Mouse (Mus musculus): ENCODE data around the gene Ccdc171.
"Not testable (repeated sequence)": the region's sequence is repeated elsewhere in the genome, so short reads cannot be mapped to it uniquely, and the experiment has no call there.

The Ccdc171 gene

DNA sequence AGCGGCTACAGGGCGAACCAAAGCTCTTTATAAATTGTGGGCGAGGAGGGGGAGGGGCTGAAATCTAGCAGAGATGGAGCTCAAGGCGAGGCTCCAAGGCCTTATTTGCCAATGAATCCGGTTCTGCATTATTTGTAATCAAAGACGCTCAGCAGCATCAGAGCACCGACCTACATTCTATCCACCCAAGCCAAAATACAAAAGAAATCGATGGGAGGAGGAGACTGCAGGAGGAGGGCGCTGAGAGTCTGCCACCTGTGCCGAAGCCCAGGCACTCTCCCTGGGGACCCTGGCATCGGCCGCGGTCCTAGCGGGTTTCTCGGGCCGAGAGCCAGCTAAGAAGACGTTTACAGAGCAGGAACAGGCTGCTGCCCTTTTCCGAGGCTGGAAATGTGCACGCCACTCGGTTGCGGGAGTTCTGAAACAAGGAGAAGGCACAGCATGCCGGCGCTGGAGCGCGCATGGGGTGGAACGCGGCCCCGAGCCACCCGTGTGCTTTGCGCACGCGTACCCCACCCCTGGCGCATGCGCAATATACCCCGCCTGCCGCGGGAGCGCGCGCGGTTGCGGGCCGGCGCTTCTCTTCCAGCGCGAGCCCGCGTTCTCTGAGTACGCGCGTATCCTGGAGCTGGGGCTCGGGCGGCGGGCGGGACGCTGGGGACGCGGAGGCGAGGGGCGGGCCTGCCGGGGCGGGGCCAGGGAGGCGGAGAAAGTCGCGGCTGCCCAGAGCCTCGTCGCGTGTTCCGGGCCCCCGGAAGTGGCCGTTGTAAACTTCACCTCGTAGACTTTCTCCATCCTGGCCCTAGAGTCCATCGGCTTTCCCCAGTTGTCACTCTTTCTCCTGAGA is at the start of gene Ccdc171:
TSS of gene Ccdc171 (plus strand) at position 703 of the 847 bp plus-strand sequence.
- peak; percentile 94 for DNase-seq (ENCODE audit: low spot score)

DNA sequence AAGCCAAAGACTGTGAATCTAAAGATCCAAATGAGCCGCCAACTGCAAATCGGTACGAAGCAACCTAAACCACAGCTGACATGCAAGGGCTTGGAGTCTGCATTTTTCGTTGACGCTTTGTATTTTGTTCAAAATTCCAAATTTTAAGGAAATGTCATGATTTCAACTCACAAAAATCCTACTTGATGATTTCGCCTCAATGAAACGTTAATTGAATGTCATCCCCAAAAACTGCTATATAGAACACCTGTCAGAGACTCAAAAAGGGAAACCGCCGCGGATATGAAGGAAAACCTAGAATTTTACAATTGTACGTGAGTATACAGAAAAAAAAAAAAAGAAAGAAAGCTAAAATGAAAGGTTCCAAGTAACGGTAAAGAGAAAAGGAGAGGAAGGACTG is 40.1 kb upstream of the Ccdc171 start:
- no peak for DNase-seq (ENCODE audit: low spot score)

DNA sequence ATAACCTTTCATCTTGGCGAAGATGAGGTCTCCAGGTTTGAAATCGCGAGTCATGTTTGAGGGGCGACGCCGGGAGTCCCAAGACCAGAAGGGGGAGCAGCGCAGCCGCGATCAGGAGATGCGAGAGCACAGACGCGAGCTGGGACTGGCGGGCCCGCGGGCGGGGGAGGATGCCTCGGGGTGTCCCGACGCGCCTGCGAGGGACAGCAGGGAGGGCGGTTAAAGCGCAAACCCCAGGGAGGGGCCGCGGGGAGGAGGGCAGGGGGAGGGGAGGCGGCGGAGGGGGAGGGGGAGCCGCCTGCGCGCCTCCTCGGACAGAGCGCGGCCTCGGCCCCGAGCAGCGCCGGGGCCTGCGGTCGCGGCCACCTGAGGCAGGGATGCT is 39.6 kb upstream of the Ccdc171 start:
- DNase-seq (ENCODE audit: low spot score) = peak; percentile 89

DNA sequence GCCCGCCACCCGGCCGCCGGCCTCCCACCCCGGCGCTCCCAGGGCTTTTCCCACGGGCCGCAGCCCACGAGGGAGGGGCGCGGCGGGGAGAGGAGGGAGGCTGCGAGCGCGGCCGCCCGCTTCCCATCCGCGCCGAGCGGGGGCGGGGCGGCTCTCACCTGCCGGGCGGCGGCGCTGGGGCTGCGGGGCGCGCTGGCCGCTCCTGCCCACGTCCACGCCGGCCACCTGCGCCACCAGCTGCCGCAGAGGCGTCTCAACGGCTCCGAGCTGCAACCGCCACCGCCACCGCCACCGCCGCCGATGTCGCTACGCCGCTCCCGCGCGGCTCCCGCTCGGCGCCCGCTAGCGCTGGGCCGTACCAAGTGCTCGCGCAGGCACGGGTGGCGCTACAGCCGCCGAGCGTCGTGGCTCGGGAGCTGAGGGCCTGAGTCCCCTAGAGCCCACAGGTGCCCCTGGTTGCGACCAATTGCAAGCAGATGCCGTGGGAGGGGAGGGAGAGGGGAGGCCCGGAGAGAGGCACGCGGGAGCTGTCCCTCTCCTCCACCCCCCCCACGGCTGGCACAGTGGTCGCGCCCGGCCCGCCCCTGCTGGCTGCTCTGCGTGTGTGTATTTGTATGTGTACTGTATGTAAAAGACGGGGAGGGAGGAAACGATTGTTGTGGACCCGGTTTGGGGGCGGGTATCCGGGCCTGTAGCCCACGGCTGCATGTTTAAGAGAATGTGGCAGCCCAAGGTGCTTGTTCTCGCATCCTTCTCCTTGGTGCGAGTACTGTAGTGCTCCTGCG is 39.0 kb upstream of the Ccdc171 start, which contains the start of gene Psip1:
TSS of gene Psip1 (minus strand) at position 343 of the 785 bp plus-strand sequence.
- peak; percentile 90 for DNase-seq (ENCODE audit: low spot score)

DNA sequence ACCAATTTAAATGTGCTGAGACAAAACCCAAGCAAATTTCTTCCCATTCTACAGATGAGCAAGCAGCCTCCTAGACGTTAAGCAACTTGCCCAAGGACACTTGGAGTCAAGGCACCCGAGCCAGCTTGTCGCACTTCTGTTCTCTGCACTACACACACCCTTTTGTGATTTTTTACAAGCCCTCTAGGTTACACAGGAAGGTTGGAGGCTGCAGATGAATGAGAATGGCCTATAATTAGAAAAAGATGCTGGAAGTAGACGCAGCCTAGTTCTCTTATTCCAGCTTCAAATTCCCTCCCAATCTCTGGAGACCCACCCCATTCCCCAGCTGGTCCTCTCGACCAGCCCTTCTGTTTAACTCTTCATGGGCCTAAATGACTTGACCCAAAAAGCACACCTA is 36.2 kb upstream of the Ccdc171 start:
- no peak for DNase-seq (ENCODE audit: low spot score)

DNA sequence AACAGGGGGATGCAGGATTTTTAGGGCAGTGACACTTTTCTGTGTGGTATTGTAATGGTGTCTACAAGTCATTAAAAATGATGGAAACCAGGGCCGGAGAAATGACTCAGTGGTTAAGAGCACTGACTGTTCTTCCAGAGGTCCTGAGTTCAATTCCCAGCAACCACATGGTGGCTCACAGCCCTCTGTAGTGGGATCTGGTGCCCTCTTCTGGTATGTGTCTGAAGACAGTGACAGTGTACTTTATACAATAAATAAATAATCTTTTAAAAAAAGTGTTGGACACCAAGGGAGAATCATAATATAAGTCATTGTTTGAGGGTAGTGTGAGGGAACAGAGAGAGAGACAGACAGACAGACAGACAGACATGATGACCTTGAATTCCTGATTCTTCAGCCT is 32.2 kb upstream of the Ccdc171 start:
- DNase-seq (ENCODE audit: low spot score) = no peak

DNA sequence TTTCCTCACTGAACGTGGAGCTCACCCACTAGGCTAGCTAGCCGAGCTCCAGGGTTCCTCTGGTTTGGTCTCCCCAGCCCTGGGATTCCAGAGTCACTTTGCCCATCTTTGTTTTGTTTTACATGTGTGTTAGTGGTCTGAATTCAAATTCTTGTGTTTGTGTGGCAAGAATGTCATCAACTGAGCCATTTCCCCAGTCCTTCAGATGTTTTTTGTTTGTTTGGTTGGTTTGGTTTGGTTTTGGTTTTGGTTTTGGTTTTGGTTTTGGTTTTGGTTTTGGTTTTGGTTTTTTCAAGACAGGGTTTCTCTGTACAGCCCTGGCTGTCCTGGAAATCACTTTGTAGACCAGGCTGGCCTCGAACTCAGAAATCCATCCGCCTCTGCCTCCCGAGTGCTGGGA is 28.3 kb upstream of the Ccdc171 start:
- DNase-seq (ENCODE audit: low spot score) = not testable (repeated sequence)

DNA sequence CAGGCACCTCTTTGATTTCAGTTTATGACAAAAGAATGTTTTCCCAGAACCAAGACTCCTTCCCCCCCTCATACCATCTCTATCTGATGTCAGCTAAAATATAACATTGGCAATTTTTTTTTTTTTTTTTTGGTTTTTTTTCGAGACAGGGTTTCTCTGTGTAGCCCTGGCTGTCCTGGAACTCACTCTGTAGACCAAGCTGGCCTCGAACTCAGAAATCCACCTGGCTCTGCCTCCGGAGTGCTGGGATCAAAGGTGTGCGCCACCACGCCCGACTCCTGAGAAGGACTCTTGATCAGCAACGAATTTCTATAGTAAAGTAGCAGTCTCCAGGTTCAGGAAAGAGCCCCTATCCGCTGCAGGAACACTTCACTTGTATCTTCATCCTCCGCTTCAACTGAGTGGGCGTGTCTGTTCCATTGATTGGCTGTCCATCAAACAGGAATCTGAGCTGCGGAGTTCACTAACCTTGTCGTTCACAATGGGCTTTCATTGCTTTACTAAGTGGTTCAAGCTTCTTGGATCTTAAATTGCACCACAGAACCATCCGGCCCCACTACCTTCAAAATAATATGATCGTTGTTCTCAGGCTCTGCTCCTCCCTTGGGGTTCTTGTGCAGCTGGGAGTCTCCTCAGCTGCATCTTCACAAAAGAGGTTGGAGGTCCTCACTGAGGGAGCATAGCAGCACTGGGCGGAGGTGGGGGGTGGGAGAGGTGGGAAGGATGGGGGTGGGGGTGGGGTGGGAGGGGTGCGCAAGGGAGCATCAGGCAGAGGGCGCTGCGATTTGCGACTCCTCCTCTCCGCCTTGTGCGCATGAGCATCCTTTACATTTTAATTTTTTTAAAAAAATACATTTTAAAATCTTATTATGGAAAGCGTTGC is 24.9 kb upstream of the Ccdc171 start:
- peak; percentile 25 for DNase-seq (ENCODE audit: low spot score)

DNA sequence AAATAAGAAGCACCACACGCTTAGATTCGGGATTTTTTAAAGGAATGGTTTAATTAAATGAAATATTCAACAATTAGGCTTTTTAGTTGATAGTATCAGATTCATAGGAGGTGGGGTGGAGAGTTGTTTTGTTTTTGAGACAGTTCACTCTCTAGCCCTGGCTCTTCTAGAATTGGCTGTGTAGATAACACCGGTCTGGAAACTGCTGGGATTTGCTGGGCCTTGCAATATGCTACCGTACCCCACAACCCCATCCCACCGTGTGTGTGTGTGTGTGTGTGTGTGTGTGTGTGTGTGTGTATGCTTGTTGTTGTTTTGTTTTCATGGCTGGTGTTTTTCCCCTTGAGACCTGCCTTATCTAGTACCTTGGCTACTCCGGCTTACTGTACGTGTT is 24.3 kb upstream of the Ccdc171 start:
- DNase-seq (ENCODE audit: low spot score) = no peak

DNA sequence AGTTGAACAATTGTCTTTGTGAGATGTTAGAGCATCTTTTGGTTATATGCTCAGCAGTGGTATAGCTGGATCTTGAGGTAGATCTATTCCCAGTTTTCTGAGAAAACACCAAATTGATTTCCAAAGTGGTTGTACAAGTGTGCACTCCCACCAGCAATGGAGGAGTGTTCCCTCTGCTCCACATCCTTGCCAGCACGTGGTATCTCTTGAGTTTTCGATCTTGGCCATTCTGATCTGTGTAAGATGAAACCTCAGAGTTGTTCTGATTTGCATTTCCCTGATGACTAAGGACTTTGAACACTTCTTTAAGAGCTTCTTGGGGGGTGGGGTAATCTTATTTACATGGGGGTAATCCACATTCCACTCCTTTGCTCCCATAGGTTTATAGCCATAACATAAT is 15.7 kb upstream of the Ccdc171 start:
- no peak for DNase-seq (ENCODE audit: low spot score)

DNA sequence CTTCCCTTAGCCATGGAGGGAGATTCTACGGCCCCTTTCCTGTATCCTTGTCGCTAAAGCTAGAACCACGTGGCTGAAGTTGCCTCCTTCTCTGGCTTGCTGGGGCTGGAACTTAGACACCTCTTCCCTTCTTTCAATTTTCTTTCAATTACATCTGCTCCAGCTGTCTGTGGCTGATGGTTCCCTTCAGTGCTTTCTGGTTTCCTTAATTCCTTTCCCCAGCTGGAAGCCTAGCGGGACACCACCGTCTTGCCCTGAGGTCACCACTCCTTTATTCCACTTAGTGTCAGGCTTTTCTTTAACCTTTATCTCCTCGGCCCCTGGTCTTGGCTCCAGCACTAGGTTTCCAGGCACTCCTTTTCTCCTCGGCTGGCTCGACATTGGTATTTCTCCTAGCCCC is 14.3 kb upstream of the Ccdc171 start:
- DNase-seq (ENCODE audit: low spot score) = no peak

DNA sequence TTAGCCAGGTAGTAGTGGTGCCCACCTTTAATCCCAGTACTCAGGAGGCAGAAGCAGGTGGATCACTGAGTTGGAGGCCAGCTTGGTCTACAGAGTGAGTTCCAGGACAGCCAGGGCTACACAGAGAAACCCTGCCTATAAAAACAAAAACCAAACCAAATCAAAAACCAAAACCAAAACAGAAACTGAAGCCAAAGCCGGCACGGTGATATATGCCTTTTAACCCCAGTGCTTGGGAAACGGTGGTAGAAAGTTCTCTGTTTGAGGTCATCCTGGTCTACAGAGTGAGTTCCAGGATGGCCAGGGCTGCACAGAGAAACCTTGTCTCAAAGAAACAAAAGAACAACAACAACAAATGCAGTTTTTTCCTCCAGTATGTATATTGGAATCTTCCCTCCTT is 13.1 kb upstream of the Ccdc171 start:
- no peak for DNase-seq (ENCODE audit: low spot score)

DNA sequence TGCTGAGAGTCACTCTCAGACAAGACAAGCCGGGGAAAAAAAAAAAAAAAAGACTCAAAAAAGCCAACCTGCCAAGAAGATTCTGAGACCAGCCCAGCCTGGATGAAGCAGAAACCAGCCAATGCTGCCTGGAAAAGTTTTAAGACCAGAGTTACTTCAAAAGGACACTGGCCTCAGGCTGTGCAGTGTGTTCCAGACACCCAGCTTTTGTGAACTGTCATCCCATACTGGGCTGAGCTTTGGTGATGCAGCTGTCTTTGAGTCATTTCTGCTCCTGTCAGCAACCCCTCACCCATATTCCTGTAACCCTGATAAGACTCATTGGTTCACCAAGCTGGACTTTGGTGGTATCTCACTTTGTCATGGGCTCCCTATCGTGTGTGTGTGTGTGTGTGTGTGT is 12.7 kb upstream of the Ccdc171 start:
- DNase-seq (ENCODE audit: low spot score) = no peak

DNA sequence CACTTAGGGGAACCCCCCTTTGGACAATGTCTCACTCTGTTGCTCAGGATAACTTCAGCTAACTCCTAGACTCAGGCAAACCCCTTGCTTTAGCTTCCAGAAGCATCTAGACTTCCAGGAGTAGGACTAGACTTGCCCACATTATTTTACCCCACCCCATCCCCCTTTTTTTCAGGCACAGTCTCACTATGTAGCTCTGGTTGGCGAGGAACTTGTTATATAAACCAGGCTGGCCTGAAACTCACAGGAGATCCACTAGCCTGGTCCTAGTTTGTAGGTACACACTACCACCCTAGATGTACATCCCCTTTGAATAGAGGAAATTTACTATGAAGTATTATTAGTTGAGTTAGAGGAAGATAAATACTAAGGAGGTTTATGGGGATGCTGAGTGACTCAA is 11.2 kb upstream of the Ccdc171 start:
- DNase-seq (ENCODE audit: low spot score) = no peak

DNA sequence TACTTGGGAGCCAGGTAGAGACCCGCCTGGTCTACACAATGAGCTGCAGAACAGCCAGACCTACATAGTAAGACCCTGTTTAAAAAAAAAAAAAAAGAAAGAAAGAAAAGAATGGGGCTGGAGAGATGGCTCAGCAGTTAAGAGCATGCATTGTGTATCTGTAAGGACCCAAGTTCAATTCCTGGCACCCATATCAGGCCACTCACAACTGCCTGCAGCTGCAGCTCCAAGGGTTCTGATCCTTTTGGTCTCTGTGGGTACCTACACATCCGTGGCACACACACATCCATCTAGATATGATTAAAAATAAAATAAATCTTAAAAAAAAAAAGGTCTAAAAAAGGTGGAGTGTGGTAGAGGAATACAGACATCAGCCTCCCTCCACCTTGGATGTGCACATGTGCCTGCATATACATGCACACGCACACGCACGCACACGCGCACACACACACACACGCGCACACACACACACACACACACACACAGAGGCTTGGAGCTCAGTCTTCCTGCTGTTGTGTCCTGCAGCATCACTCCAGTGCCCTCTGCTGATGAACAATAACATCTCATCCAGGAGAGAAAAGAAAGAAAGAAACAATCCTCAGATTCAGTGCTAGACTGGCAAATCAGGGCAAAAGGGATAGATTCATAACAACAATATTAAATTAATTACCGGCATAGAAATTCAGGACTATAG is 10.2 kb upstream of the Ccdc171 start:
- peak; percentile 28 for DNase-seq (ENCODE audit: low spot score)

DNA sequence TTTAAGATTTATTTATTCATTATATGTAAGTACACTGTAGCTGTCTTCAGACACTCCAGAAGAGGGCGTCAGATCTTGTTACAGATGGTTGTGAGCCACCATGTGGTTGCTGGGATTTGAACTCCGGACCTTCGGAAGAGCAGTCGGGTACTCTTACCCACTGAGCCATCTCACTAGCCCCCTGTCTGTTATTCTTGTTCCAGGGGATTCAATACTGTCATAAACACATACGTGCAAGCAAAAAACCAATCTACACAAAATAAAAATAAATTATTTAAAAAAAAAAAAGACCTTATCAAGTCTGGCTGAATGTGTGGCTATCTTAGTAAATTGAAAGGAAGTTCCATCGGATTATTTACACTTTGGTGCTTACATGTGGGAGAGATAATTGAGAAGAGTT is 9.2 kb upstream of the Ccdc171 start:
- DNase-seq (ENCODE audit: low spot score) = not testable (repeated sequence)

DNA sequence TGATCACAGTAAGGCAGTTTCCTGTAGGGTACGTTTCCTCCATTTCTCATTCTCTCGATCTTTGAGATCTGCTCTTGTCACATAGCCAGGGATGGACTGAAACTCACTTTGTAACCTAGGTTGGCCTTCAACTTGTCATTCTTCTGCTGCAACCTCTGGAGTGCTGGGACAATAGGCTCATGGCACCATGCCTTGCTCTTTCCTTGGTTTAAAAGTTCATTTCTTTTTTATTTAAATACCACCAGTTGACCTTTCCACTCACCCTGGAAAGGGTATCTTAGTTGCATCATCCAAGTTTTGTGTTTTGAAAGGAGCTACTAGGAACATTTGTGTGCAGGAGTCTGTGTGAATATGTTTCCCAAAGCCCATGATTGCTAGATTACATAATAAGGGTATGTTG is 6.2 kb upstream of the Ccdc171 start:
- DNase-seq (ENCODE audit: low spot score) = no peak

DNA sequence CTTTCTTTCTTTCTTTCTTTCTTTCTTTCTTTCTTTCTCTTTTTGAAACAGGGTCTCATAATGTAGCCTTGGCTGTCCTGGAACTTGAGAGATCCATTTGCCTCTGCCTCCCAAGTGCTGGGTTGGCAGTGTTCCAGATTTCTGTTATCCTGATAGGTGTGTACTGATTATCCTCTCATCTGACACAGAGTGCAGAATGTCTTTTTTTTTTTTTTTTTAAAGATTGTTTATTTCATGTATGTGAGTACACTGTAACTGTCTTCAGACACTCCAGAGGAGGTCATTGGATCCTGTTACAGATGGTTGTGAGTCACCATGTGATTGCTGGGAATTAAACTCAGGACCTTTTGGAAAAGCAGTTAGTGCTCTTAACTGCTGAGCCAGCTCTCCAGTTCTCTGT is 5.5 kb upstream of the Ccdc171 start:
- no peak for DNase-seq (ENCODE audit: low spot score)

DNA sequence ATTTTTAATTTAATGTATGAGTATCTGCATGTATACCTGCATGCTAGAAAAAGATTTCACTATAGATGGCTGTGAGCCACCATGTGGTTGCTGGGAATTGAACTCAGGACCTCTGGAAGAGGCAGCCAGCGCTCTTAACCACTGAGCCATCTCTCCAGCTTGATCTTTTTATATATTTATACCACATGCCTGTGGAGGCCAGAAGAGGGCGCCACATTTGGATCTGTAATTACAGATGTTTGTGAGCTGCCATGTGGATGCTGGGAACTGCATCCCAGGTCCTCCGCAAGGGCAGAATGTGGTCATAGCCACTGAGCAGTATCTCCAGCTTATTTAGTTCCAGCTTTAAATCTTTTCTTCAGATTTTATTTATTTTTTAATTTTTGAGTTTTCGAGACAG is 5.0 kb upstream of the Ccdc171 start:
- no peak for DNase-seq (ENCODE audit: low spot score)

DNA sequence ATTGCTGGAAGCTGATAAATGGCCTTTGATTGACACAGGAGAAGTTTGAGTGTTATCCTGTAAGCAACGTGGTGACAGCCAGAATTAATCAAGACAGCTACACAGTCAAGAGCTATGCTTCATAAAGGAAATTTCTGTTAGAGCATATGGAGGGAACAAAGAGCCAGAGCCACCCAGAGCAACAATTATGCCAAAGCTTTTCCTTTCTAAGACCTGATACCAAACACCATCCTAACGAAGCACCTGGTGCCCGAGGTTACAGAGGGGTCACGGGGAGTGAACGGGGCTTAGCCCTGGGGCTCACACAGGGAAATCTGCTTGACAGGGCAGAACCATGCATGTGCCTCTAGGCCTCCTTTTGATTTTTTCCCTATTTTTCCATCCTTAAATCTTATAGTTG is 3.3 kb upstream of the Ccdc171 start:
- DNase-seq (ENCODE audit: low spot score) = no peak

DNA sequence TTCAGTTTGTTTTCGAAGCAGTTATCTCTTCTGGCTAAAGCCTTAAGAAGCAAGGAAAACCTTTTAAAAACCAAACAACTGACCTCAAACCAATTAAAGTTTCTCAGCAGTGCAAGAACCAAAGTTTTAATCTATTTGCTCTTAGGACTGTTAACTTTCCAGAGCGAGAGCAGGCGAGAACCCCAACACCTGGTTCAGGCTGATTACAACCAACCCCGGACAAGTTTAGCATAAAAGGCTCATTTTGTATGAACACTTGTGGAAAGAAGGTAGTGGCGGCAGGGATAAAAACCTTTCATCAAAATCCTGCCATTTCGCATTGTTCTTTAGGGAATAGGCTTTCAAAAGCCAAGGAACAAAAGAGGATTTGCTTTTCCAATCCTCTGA is 896 bp upstream of the Ccdc171 start:
- no peak for DNase-seq (ENCODE audit: low spot score)

DNA sequence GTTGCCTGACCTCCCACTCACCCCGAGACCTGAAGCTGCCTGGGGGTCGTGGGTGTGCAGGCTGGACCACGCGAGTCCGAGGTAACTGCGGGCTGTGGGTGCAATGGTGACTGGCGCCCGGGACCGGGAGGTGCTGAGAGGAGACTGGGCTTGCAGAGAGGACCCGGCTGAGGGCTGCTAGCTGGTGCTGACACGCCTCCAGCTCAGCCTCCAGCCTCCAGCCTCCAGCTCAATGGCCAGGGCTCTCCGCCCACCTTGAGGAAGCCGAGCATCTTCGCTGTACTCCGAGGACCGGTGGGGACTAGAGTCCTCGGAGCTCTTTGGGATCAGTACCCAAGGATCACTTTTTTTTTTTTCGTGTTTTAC is 328 bp downstream of the Ccdc171 start:
- no peak for DNase-seq (ENCODE audit: low spot score)

Data from layer of hippocampus, adult 11-12 months (tissue).